Mouse (Mus musculus) forebrain, embryonic 16.5 days (tissue): Measurements from ENCODE around the gene Pam. TPM values are rescaled to one million over a fixed set of nuclear protein-coding genes. Genes with fewer than 3 reads are reported as not detected.
"Not testable (repeated sequence)": the region's sequence is repeated elsewhere in the genome, so short reads cannot be mapped to it uniquely, and the experiment has no call there.

Experiments
- ATAC-seq: fragments of 200-750 bp; cut with Nextera tagmentation; 2 replicates; pipeline ENCODE4 v1.8.0; 2017; ENCODE audit warnings: mild to moderate bottlenecking, moderate library complexity
- H3K27ac ChIP-seq: fragments of 300-500 bp; sonication (generic); 2 replicates; pipeline ENCODE4 v1.5.1; 2014; ENCODE audit warnings: low read length, control low read depth
- H3K27me3 ChIP-seq: fragments of 300-500 bp; sonication (generic); replicated peaks from 2 replicates; pipeline ENCODE4 v1.6.1; 2014; ENCODE audit warnings: low read length; ENCODE audit not compliant: control insufficient read depth, insufficient read depth
- H3K36me3 ChIP-seq: fragments of 300-500 bp; sonication (generic); 2 replicates; pipeline ENCODE4 v1.6.1; 2014; ENCODE audit not compliant: control insufficient read depth, insufficient read depth
- H3K4me1 ChIP-seq: fragments of 300-500 bp; sonication (generic); replicated peaks from 2 replicates; pipeline ENCODE4 v1.6.1; 2014; ENCODE audit warnings: low read length; ENCODE audit not compliant: control insufficient read depth, insufficient read depth
- H3K4me2 ChIP-seq: fragments of 300-500 bp; sonication (generic); 2 replicates; pipeline ENCODE4 v1.6.1; 2014; ENCODE audit warnings: mild to moderate bottlenecking, low read length, control low read depth
- H3K4me3 ChIP-seq: fragments of 300-500 bp; sonication (generic); replicated peaks from 2 replicates; pipeline ENCODE4 v1.5.1; 2014; ENCODE audit warnings: mild to moderate bottlenecking, low read length, control low read depth
- H3K9ac ChIP-seq: fragments of 300-500 bp; sonication (generic); replicated peaks from 2 replicates; pipeline ENCODE4 v1.6.1; 2014; ENCODE audit warnings: low read depth, low read length, control low read depth
- H3K9me3 ChIP-seq: fragments of 300-500 bp; sonication (generic); 2 replicates; pipeline ENCODE4 v1.6.1; 2016; ENCODE audit warnings: low read length; ENCODE audit not compliant: control insufficient read depth
- WGBS: fragments of 180-500 bp; shearing (Covaris S2); extraction: QIAGEN DNeasy Blood & Tissue Kit; methylation state at CpG from one replicate; pipeline ENCODE4 v1.1.7; 2014; 5-methylcytosine and 5-hydroxymethylcytosine counted together
- polyA plus RNA-seq: library from polyadenylated mRNA; unstranded; fragments of >200 nt; fragmentation: Nextera tagmentation; extraction: Ambion mirVana; gene quantifications from 2 replicates; pipeline ENCODE4 v1.2.1, GENCODE M21; 2015

The Pam gene
- polyA plus RNA-seq, 1 experiment from 2014 or later = 45.1 TPM

DNA sequence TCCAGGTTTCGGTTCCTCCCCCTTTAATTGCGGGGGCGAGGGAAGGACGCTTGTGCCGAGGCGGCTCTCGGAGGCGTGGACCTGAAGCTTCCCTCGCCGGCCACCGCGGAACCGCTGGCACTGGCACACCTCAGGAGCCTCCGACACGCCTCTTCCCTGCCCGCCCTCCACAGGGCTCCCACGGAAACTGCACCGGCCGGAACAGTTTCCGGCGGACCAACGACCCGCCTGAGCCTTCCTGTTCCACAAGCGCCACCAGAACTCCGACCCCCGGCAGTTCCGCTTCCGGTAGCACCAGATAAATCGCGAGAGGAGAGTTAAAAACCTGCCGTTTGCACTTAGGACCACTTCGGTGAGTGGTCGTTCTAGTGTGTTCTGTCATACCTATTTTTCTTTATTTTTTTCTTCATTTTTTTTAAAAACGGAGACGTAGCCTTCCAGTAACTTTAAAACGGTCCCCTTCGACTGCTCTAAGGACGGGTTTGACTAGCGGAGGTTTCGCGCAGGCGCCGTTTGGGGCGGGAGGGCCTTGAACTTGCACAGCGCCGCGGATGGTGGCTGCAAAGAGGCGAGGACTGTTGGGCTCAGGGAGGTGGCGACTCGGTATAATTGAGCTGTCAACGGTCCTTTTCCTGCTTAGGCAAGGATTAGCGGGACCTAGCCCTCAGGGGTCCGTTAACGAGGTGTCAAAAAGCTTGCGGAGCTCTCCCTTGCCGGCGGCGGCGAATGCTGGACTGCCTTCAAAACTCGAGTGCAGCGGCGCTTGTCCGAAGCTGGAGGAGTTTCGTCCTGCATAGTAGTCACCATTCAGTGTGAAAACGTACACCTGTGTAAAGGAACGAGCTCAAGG is 325.3 kb downstream of the Pam start, which contains the start of the genes Gin1 and Ppip5k2:
TSS of gene Gin1 (plus strand) at position 269 of the 850 bp plus-strand sequence.
TSS of gene Ppip5k2 (minus strand) at position 508 of the 850 bp plus-strand sequence.
- peak within 1 kb of the TSS; percentile 97 for H3K9ac ChIP-seq
- peak within 1 kb of the TSS; percentile 97 for H3K4me3 ChIP-seq
- H3K4me1 ChIP-seq = peaks cover 20% of the 10 kb centered on the region
- peak; percentile 99 for ATAC-seq
- no peaks in the 10 kb centered on the region for H3K27me3 ChIP-seq
- peak within 1 kb of the TSS; percentile 92 for H3K27ac ChIP-seq
- H3K9me3 ChIP-seq = no peaks in the 10 kb centered on the region
- under 1% methylated on average over 66 of the region's 66 CpGs for WGBS
- no peaks in the 10 kb centered on the region for H3K36me3 ChIP-seq
- peak within 1 kb of the TSS; percentile 82 for H3K4me2 ChIP-seq

DNA sequence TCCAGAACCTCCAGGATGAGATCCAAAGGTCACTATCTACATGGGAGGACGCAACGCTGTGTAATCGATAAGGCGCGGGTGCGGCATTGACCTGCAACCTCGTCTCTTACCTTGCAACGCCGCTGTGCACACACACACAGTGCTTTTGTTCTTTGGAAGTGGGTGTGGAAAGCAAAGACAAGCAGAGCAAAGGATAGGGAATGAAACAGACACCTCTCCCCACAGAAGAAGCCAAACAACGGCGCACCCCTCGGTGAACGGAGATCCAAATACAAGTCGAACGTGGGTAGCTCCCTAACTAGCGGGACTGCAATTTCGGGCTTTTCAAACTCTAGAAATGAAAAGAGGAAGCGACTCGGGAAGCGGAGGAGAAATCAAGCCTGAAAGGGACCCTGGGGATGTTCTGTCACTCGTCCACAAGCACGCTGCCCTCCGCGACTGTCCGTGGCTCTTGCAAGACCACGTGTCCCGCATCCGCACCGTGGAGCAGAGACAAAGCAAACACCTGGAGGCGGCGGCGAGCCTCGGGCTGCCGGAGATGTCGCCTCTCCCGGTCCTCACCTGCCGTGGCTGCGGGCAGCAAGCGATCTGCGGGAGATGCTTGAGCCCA is 326.0 kb downstream of the Pam start:
- peaks cover 20% of the 10 kb centered on the region for H3K4me1 ChIP-seq
- peak overlapping the region; percentile 82 for H3K4me2 ChIP-seq
- no peaks in the 10 kb centered on the region for H3K9me3 ChIP-seq
- H3K36me3 ChIP-seq = no peaks in the 10 kb centered on the region
- under 1% methylated on average over 39 of the region's 40 CpGs for WGBS
- H3K27ac ChIP-seq = peak overlapping the region; percentile 90
- peak; percentile 2; the same call in 1 of the 2 replicates for ATAC-seq
- H3K4me3 ChIP-seq = peak overlapping the region; percentile 97
- H3K27me3 ChIP-seq = no peaks in the 10 kb centered on the region
- peak overlapping the region; percentile 97 for H3K9ac ChIP-seq

DNA sequence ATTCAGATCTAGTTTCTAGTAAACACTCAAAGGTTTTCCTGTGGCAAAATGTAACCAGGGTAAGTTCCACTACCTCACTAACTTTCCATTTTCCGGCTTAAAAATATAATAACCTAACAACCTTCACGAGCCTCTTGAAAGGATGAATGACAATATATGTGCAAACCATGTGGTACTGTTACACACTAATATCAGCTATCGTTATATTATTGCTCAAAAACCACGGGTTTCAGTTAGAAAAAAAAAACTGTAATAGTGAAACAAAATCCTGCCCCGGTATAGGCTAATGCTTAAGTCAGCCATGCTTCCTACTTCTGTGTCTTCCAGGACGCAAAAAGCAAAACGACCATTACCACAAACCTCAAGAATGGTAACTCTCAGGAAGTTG is 326.5 kb downstream of the Pam start:
- ATAC-seq = no peak
- Histone ChIP-seq H3K27ac (peak overlapping the region; percentile 90), H3K36me3 (no peaks in the 10 kb centered on the region), H3K4me1 (peaks cover 20% of the 10 kb centered on the region), H3K4me3 (peak overlapping the region; percentile 97), H3K27me3 (no peaks in the 10 kb centered on the region), H3K9me3 (no peaks in the 10 kb centered on the region), H3K9ac (peak overlapping the region; percentile 97), H3K4me2 (peak overlapping the region; percentile 82)
- 15% methylated on average over 7 of the region's 7 CpGs for WGBS

DNA sequence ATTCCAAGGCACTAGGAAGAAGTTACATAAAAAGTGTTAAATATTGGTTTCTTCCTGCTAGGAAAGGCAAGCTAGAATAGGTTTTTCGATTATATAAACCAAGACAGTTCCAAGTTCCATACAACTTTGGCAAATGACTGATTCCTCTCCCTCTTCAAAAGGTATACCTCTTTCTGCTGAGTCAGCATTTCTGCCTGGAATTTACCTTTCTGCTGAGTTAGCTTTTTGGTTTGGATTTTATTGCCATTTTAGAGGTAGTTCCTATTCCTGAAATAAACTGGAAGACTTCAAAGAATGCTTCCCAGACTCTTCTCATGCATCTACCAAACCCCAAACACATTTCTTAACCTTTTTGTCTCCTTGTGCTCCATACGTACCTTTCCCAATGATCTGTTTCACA is 327.4 kb downstream of the Pam start:
- 88% methylated on average over 2 of the region's 2 CpGs for WGBS
- 0 out of 2 replicates have a peak overlapping the region, but pooled peaks have one; percentile 9 for H3K9ac ChIP-seq
- no peak for ATAC-seq
- H3K9me3 ChIP-seq = no peaks in the 10 kb centered on the region
- H3K4me3 ChIP-seq = peak overlapping the region; percentile 97
- H3K36me3 ChIP-seq = no peaks in the 10 kb centered on the region
- H3K4me1 ChIP-seq = peaks cover 20% of the 10 kb centered on the region
- no peaks in the 10 kb centered on the region for H3K27me3 ChIP-seq
- H3K4me2 ChIP-seq = peak overlapping the region; percentile 82
- H3K27ac ChIP-seq = no peak overlapping the region

DNA sequence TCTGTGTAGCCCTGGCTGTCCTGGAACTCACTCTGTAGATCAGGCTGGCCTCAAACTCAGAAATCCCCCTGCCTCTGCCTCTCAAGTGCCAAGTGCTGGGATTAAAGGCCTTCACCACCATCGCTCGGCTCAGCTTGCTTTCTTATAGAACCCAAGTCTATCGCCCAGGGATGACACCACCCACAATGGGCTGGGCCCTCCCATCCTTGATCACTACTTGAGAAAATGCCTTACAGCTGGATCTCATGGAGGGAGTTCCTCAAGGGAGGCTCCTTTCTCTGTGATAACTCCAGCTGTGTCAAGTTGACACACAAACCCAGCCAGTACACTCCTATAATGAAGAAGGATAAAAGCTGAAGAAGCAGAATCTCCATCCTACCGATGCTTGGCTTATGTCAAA is 329.7 kb downstream of the Pam start:
- WGBS = 85% methylated on average over 4 of the region's 4 CpGs
- H3K4me1 ChIP-seq = peaks cover 17% of the 10 kb centered on the region
- H3K9ac ChIP-seq, H3K4me3 ChIP-seq, H3K9me3 ChIP-seq, H3K36me3 ChIP-seq, H3K27ac ChIP-seq, H3K4me2 ChIP-seq, H3K27me3 ChIP-seq, ATAC-seq: not testable (repeated sequence)

DNA sequence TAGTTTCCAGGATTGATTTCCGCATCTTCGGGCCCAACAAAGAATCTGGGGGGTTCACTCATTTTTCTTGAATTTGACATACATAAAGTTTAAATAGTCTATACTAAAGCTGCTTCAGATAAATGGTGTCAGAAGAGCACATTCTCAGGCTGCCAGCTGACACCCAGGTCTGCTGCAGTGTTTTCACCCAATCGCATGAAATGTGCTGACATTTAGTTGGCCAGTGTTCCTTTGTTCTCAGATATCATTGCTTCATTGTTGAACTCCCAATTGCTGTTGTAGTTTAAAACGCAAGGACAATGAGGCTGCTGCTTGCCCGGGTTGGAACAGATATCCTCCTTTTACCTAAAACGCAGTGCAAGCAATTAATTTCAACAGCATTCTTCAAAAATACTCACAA is 334.0 kb downstream of the Pam start:
- H3K4me1 ChIP-seq = no peaks in the 10 kb centered on the region
- no peaks in the 10 kb centered on the region for H3K9me3 ChIP-seq
- H3K4me3 ChIP-seq = no peak overlapping the region
- no peak overlapping the region for H3K27ac ChIP-seq
- no peaks in the 10 kb centered on the region for H3K36me3 ChIP-seq
- H3K4me2 ChIP-seq = no peak overlapping the region
- no peak overlapping the region for H3K9ac ChIP-seq
- no peaks in the 10 kb centered on the region for H3K27me3 ChIP-seq
- WGBS = 68% methylated on average over 6 of the region's 6 CpGs
- no peak for ATAC-seq

DNA sequence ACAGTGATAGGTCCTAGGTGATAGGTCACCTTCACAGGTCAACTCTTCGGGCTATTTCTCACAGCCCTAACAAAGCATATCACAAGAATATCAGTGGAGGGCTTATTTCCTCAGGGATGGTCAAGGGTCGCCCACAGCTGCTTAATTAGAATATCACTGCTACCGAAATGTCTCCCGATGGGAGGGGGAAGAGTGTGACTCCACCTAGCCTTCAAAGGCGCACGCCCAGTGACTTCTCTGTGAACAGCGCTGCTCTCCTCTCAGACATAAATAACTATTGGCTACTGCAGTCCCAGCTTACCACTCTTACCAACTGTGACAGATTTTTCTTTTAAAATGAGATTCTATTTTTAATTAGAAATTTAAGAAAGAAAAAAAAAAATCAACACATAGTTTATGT is 334.8 kb downstream of the Pam start:
- Histone ChIP-seq H3K4me2 (no peak overlapping the region), H3K27ac (no peak overlapping the region), H3K36me3 (peaks cover 2% of the 10 kb centered on the region; the same call in 1 of the 2 replicates), H3K9me3 (no peaks in the 10 kb centered on the region), H3K9ac (no peak overlapping the region), H3K27me3 (no peaks in the 10 kb centered on the region), H3K4me3 (no peak overlapping the region), H3K4me1 (no peaks in the 10 kb centered on the region)
- no peak for ATAC-seq
- 89% methylated on average over 7 of the region's 7 CpGs for WGBS

DNA sequence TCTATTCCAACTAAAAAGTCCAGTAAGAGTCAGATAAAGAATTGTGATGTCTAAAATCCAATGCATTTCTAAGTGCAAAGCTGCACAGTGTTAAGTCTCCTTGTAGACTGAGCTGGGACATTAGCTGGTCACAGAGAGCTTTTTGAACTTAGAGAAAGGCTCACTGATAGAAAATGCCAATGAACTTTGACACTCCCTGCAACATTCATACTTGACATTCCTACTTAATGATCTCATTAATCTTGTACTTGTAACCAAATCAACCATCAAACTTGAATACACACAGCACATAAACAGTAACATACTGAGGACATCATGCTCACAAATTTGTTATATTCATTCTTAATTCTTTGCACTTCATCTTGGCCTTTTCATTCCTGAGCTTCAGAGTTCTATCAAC is 335.6 kb downstream of the Pam start:
- Histone ChIP-seq H3K4me2 (no peak overlapping the region), H3K27me3 (no peaks in the 10 kb centered on the region), H3K27ac (no peak overlapping the region), H3K9ac (no peak overlapping the region), H3K36me3 (peaks cover 3% of the 10 kb centered on the region; the same call in 1 of the 2 replicates), H3K4me3 (no peak overlapping the region), H3K9me3 (no peaks in the 10 kb centered on the region), H3K4me1 (no peaks in the 10 kb centered on the region)
- ATAC-seq = no peak

DNA sequence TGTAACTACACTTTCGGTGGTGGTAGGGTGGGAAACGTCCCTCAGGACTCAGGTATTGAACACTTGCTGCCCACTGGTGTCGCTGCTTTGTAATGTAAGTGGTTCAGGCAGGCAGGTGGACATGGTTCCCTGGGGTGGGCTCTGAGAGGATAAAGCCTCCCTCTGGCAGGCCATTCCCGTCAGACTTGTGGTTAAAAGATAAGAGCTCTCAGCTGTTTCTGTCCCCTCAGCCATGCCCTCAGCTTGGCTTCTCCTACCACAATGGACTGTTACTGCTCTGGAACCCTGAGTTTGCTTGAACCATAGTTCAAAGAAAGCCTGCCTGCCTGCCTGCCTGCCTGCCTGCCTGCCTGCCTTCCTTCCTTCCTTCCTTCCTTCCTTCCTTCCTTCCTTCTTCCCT is 341.1 kb downstream of the Pam start:
- Histone ChIP-seq H3K9me3 (no peaks in the 10 kb centered on the region), H3K27me3 (no peaks in the 10 kb centered on the region), H3K9ac (no peak overlapping the region), H3K4me1 (no peaks in the 10 kb centered on the region), H3K4me3 (no peak overlapping the region), H3K4me2 (no peak overlapping the region), H3K36me3 (peaks cover 15% of the 10 kb centered on the region), H3K27ac (no peak overlapping the region)
- no peak for ATAC-seq
- 80% methylated on average over 4 of the region's 4 CpGs for WGBS
